Mouse (Mus musculus): ENCODE measurements around the gene Gtpbp8. TPM values are rescaled to one million over a fixed set of nuclear protein-coding genes. Genes with fewer than 3 reads are reported as not detected.
A peak's percentile ranks its signal among the peaks of the same experiment; 100 is the strongest.

The Gtpbp8 gene
- polyA plus RNA-seq, 1 experiment from 2014 or later = 38.0 TPM

GRCm38 (mm10) chr16:44697473-44698205 is 48.5 kb downstream of the Gtpbp8 start:
- DNase-seq (ENCODE audit: low spot score) = no peak
- no peaks in the 10 kb centered on the region for H3K9me3 ChIP-seq (replicated peaks; ENCODE audit: control insufficient read depth, low read length)
- peaks cover 4% of the 10 kb centered on the region; the same call in 1 of the 2 replicates for H3K4me1 ChIP-seq (ENCODE audit: control insufficient read depth, insufficient read depth, low read length)
- H3K4me2 ChIP-seq (ENCODE audit: low read length) = no peak overlapping the region
- no peak overlapping the region for H3K9ac ChIP-seq (ENCODE audit: low read length)
- H3K4me3 ChIP-seq (ENCODE audit: low read depth, low read length) = no peak overlapping the region
- H3K27me3 ChIP-seq (replicated peaks; ENCODE audit: control insufficient read depth, insufficient read depth, low read length) = no peaks in the 10 kb centered on the region
- 95% methylated on average over 5 of the region's 5 CpGs for WGBS
- no peaks in the 10 kb centered on the region for H3K36me3 ChIP-seq (ENCODE audit: control insufficient read depth, insufficient read depth, low read length)
- ATAC-seq = no peak
- no peak overlapping the region for H3K27ac ChIP-seq (ENCODE audit: low read depth, low read length)

- DNase-seq (ENCODE audit: low spot score) = no peak
- H3K4me2 ChIP-seq (ENCODE audit: low read length) = no peak overlapping the region
- no peaks in the 10 kb centered on the region for H3K9me3 ChIP-seq (replicated peaks; ENCODE audit: control insufficient read depth, low read length)
- no peak overlapping the region for H3K4me3 ChIP-seq (ENCODE audit: low read depth, low read length)
- H3K36me3 ChIP-seq (ENCODE audit: control insufficient read depth, insufficient read depth, low read length) = no peaks in the 10 kb centered on the region
- no peaks in the 10 kb centered on the region for H3K27me3 ChIP-seq (replicated peaks; ENCODE audit: control insufficient read depth, insufficient read depth, low read length)
- peak overlapping the region; percentile 9; the same call in 1 of the 2 replicates for H3K27ac ChIP-seq (ENCODE audit: low read depth, low read length)
- H3K9ac ChIP-seq (ENCODE audit: low read length) = no peak overlapping the region
- WGBS = 31% methylated on average over 12 of the region's 12 CpGs
- peak; percentile 40 for ATAC-seq
- H3K4me1 ChIP-seq (ENCODE audit: control insufficient read depth, insufficient read depth, low read length) = peaks cover 4% of the 10 kb centered on the region; the same call in 1 of the 2 replicates
Observed at GRCm38 (mm10) chr16:44695859-44696620, 50.1 kb downstream of the Gtpbp8 start.

- DNase-seq (ENCODE audit: low spot score) = no peak
- Histone ChIP-seq H3K36me3 (ENCODE audit: control insufficient read depth, insufficient read depth, low read length) (no peaks in the 10 kb centered on the region), H3K27ac (ENCODE audit: low read depth, low read length) (no peak overlapping the region), H3K4me3 (ENCODE audit: low read depth, low read length) (no peak overlapping the region), H3K9me3 (replicated peaks; ENCODE audit: control insufficient read depth, low read length) (no peaks in the 10 kb centered on the region), H3K27me3 (replicated peaks; ENCODE audit: control insufficient read depth, insufficient read depth, low read length) (no peaks in the 10 kb centered on the region), H3K9ac (ENCODE audit: low read length) (no peak overlapping the region), H3K4me1 (ENCODE audit: control insufficient read depth, insufficient read depth, low read length) (peaks cover 4% of the 10 kb centered on the region; the same call in 1 of the 2 replicates), H3K4me2 (ENCODE audit: low read length) (no peak overlapping the region)
- WGBS = 81% methylated on average over 8 of the region's 8 CpGs
- no peak for ATAC-seq
Observed at GRCm38 (mm10) chr16:44695214-44695858, 50.8 kb downstream of the Gtpbp8 start.

GRCm38 (mm10) chr16:44693695-44694094 is 52.5 kb downstream of the Gtpbp8 start:
- Histone ChIP-seq H3K4me2 (ENCODE audit: low read length) (no peak overlapping the region), H3K4me1 (ENCODE audit: control insufficient read depth, insufficient read depth, low read length) (peaks cover 7% of the 10 kb centered on the region), H3K27ac (ENCODE audit: low read depth, low read length) (no peak overlapping the region), H3K36me3 (ENCODE audit: control insufficient read depth, insufficient read depth, low read length) (no peaks in the 10 kb centered on the region), H3K9ac (ENCODE audit: low read length) (no peak overlapping the region), H3K27me3 (replicated peaks; ENCODE audit: control insufficient read depth, insufficient read depth, low read length) (no peaks in the 10 kb centered on the region), H3K4me3 (ENCODE audit: low read depth, low read length) (no peak overlapping the region), H3K9me3 (replicated peaks; ENCODE audit: control insufficient read depth, low read length) (no peaks in the 10 kb centered on the region)
- ATAC-seq = no peak
- 73% methylated on average over 6 of the region's 6 CpGs for WGBS
- no peak for DNase-seq (ENCODE audit: low spot score)

- H3K4me1 ChIP-seq (ENCODE audit: control insufficient read depth, insufficient read depth, low read length) = peaks cover 14% of the 10 kb centered on the region
- no peak overlapping the region for H3K4me3 ChIP-seq (ENCODE audit: low read depth, low read length)
- no peak overlapping the region for H3K9ac ChIP-seq (ENCODE audit: low read length)
- no peak overlapping the region for H3K27ac ChIP-seq (ENCODE audit: low read depth, low read length)
- H3K36me3 ChIP-seq (ENCODE audit: control insufficient read depth, insufficient read depth, low read length) = no peaks in the 10 kb centered on the region
- DNase-seq (ENCODE audit: low spot score) = no peak
- no peak overlapping the region for H3K4me2 ChIP-seq (ENCODE audit: low read length)
- H3K9me3 ChIP-seq (replicated peaks; ENCODE audit: control insufficient read depth, low read length) = no peaks in the 10 kb centered on the region
- 93% methylated on average over 1 of the region's 1 CpGs for WGBS
- no peaks in the 10 kb centered on the region for H3K27me3 ChIP-seq (replicated peaks; ENCODE audit: control insufficient read depth, insufficient read depth, low read length)
- ATAC-seq = no peak
Observed at GRCm38 (mm10) chr16:44692541-44692940, 53.6 kb downstream of the Gtpbp8 start.

GRCm38 (mm10) chr16:44691561-44692141 is 54.5 kb downstream of the Gtpbp8 start:
- Histone ChIP-seq H3K4me3 (ENCODE audit: low read depth, low read length) (no peak overlapping the region), H3K9me3 (replicated peaks; ENCODE audit: control insufficient read depth, low read length) (no peaks in the 10 kb centered on the region), H3K36me3 (ENCODE audit: control insufficient read depth, insufficient read depth, low read length) (no peaks in the 10 kb centered on the region), H3K9ac (ENCODE audit: low read length) (no peak overlapping the region), H3K27ac (ENCODE audit: low read depth, low read length) (peak overlapping the region; percentile 59; the same call in 1 of the 2 replicates), H3K27me3 (replicated peaks; ENCODE audit: control insufficient read depth, insufficient read depth, low read length) (no peaks in the 10 kb centered on the region), H3K4me2 (ENCODE audit: low read length) (peak overlapping the region; percentile 28), H3K4me1 (ENCODE audit: control insufficient read depth, insufficient read depth, low read length) (peaks cover 22% of the 10 kb centered on the region)
- WGBS = 41% methylated on average over 17 of the region's 17 CpGs
- ATAC-seq (peak; percentile 51), DNase-seq (ENCODE audit: low spot score) (peak; percentile 89)

- Histone ChIP-seq H3K4me3 (ENCODE audit: low read depth, low read length) (no peak overlapping the region), H3K36me3 (ENCODE audit: control insufficient read depth, insufficient read depth, low read length) (no peaks in the 10 kb centered on the region), H3K27ac (ENCODE audit: low read depth, low read length) (peak overlapping the region; percentile 59; the same call in 1 of the 2 replicates), H3K4me2 (ENCODE audit: low read length) (no peak overlapping the region), H3K4me1 (ENCODE audit: control insufficient read depth, insufficient read depth, low read length) (peaks cover 23% of the 10 kb centered on the region), H3K27me3 (replicated peaks; ENCODE audit: control insufficient read depth, insufficient read depth, low read length) (no peaks in the 10 kb centered on the region), H3K9me3 (replicated peaks; ENCODE audit: control insufficient read depth, low read length) (no peaks in the 10 kb centered on the region), H3K9ac (ENCODE audit: low read length) (no peak overlapping the region)
- WGBS = 65% methylated on average over 2 of the region's 2 CpGs
- DNase-seq (ENCODE audit: low spot score) (no peak), ATAC-seq (no peak)
Observed at GRCm38 (mm10) chr16:44691066-44691465, 55.1 kb downstream of the Gtpbp8 start.

- DNase-seq (ENCODE audit: low spot score) (no peak), ATAC-seq (no peak)
- Histone ChIP-seq H3K4me1 (ENCODE audit: control insufficient read depth, insufficient read depth, low read length) (peaks cover 19% of the 10 kb centered on the region), H3K4me2 (ENCODE audit: low read length) (no peak overlapping the region), H3K9me3 (replicated peaks; ENCODE audit: control insufficient read depth, low read length) (no peaks in the 10 kb centered on the region), H3K27ac (ENCODE audit: low read depth, low read length) (no peak overlapping the region), H3K27me3 (replicated peaks; ENCODE audit: control insufficient read depth, insufficient read depth, low read length) (no peaks in the 10 kb centered on the region), H3K4me3 (ENCODE audit: low read depth, low read length) (no peak overlapping the region), H3K9ac (ENCODE audit: low read length) (no peak overlapping the region), H3K36me3 (ENCODE audit: control insufficient read depth, insufficient read depth, low read length) (no peaks in the 10 kb centered on the region)
- 70% methylated on average over 2 of the region's 2 CpGs for WGBS
Observed at GRCm38 (mm10) chr16:44690501-44690900, 55.7 kb downstream of the Gtpbp8 start.
